Mouse (Mus musculus) lung, adult 2 months (tissue): ENCODE measurements around the gene Mutyh.

ENCODE experiments used
- CTCF ChIP-seq: fragments of 200-500 bp; IDR thresholded peaks from 2 replicates; pipeline ENCODE4 v1.5.1; 2011; ENCODE audit warnings: mild to moderate bottlenecking, low read length, control low read depth; ENCODE audit not compliant: insufficient read depth
- POLR2A ChIP-seq: fragments of 200-500 bp; IDR thresholded peaks from 2 replicates; pipeline ENCODE4 v1.6.1; 2011; ENCODE audit warnings: low read depth, mild to moderate bottlenecking, control low read depth, low read length, borderline replicate concordance; ENCODE audit errors: extremely low read depth

GRCm38 (mm10) chr4:116829364-116830069 lies 22.0 kb downstream of the Mutyh start:
- TF ChIP-seq POLR2A (no peak), CTCF (no peak)
